Mouse (Mus musculus) right cerebral cortex, postnatal 25 days (tissue): ENCODE data around the gene Ccnk.
A peak's percentile ranks its signal among the peaks of the same experiment; 100 is the strongest.

Source experiments
- DNase-seq: peaks from one replicate; pipeline ENCODE4 v3.0.0; 2022

The Ccnk gene

GRCm38 (mm10) chr12:108225781-108226180 lies 46.4 kb downstream of the Ccnk start:
- DNase-seq: no peak

GRCm38 (mm10) chr12:108226216-108226615 lies 46.8 kb downstream of the Ccnk start:
- DNase-seq: no peak

GRCm38 (mm10) chr12:108226941-108227340 lies 47.6 kb downstream of the Ccnk start:
- no peak for DNase-seq

GRCm38 (mm10) chr12:108227527-108227926 lies 48.1 kb downstream of the Ccnk start:
- DNase-seq: no peak

- DNase-seq: no peak
Measured at GRCm38 (mm10) chr12:108230077-108230476, 50.7 kb downstream of the Ccnk start.

GRCm38 (mm10) chr12:108230821-108231794 lies 51.7 kb downstream of the Ccnk start:
- no peak for DNase-seq

- DNase-seq: no peak
Measured at GRCm38 (mm10) chr12:108231901-108232300, 52.5 kb downstream of the Ccnk start.

GRCm38 (mm10) chr12:108233736-108234135 lies 54.4 kb downstream of the Ccnk start:
- DNase-seq: no peak

GRCm38 (mm10) chr12:108234832-108235602 lies 55.6 kb downstream of the Ccnk start:
- DNase-seq: no peak

GRCm38 (mm10) chr12:108235976-108236555 lies 56.7 kb downstream of the Ccnk start:
- no peak for DNase-seq

GRCm38 (mm10) chr12:108237300-108238006 lies 58.1 kb downstream of the Ccnk start:
- DNase-seq: no peak

- no peak for DNase-seq
Measured at GRCm38 (mm10) chr12:108238395-108239035, 59.1 kb downstream of the Ccnk start.

GRCm38 (mm10) chr12:108239441-108239840 lies 60.1 kb downstream of the Ccnk start:
- DNase-seq: peak; percentile 66

- no peak for DNase-seq
Measured at GRCm38 (mm10) chr12:108240401-108240890, 61.1 kb downstream of the Ccnk start.

- DNase-seq: peak; percentile 66
Measured at GRCm38 (mm10) chr12:108240953-108241588, 61.7 kb downstream of the Ccnk start.

- no peak for DNase-seq
Measured at GRCm38 (mm10) chr12:108241626-108242025, 62.2 kb downstream of the Ccnk start.

- no peak for DNase-seq
Measured at GRCm38 (mm10) chr12:108242243-108242745, 62.9 kb downstream of the Ccnk start.

- DNase-seq: no peak
Measured at GRCm38 (mm10) chr12:108244778-108245177, 65.4 kb downstream of the Ccnk start.

- DNase-seq: no peak
Measured at GRCm38 (mm10) chr12:108245579-108245978, 66.2 kb downstream of the Ccnk start.

GRCm38 (mm10) chr12:108246759-108247500 lies 67.6 kb downstream of the Ccnk start:
- DNase-seq: no peak
